Mouse (Mus musculus) hindbrain, embryonic 10.5 days (tissue): ENCODE results near the gene Bcas3. TPM values are rescaled to one million over a fixed set of nuclear protein-coding genes. Genes with fewer than 3 reads are reported as not detected.
A peak's percentile ranks its signal among the peaks of the same experiment; 100 is the strongest.
"Not testable (repeated sequence)": the region's sequence is repeated elsewhere in the genome, so short reads cannot be mapped to it uniquely, and the experiment has no call there.

Source experiments
- DNase-seq: peaks from one replicate; pipeline ENCODE4 v3.0.0-alpha.2; 2017; ENCODE audit warnings: low spot score
- H3K27ac ChIP-seq: fragments of 300-500 bp; sonication (generic); 2 replicates; pipeline ENCODE4 v1.5.1; 2016; ENCODE audit warnings: mild to moderate bottlenecking, moderate library complexity
- H3K27me3 ChIP-seq: fragments of 300-500 bp; sonication (generic); 2 replicates; pipeline ENCODE4 v1.6.1; 2016; ENCODE audit warnings: mild to moderate bottlenecking; ENCODE audit not compliant: poor library complexity, insufficient read depth, severe bottlenecking
- H3K36me3 ChIP-seq: fragments of 300-500 bp; sonication (generic); 2 replicates; pipeline ENCODE4 v1.6.1; 2016; ENCODE audit warnings: mild to moderate bottlenecking, moderate library complexity
- H3K4me1 ChIP-seq: fragments of 300-500 bp; sonication (generic); replicated peaks from 2 replicates; pipeline ENCODE4 v1.6.1; 2016; ENCODE audit warnings: mild to moderate bottlenecking
- H3K4me3 ChIP-seq: fragments of 300-500 bp; sonication (generic); 2 replicates; pipeline ENCODE4 v1.5.1; 2016; ENCODE audit warnings: mild to moderate bottlenecking, moderate library complexity
- H3K9me3 ChIP-seq: fragments of 300-500 bp; sonication (generic); 2 replicates; pipeline ENCODE4 v1.6.1; 2016; ENCODE audit warnings: mild to moderate bottlenecking, moderate library complexity
- WGBS: fragments of 180-500 bp; shearing (Covaris S2); methylation state at CpG from one replicate; pipeline ENCODE4 v1.1.7; 2016; 5-methylcytosine and 5-hydroxymethylcytosine counted together
- polyA plus RNA-seq: library from polyadenylated mRNA; unstranded; fragments of >200 nt; fragmentation: Nextera tagmentation; extraction: Ambion mirVana; gene quantifications from 2 replicates; pipeline ENCODE4 v1.2.1, GENCODE M21; 2016

Bcas3 gene
- polyA plus RNA-seq, 1 experiment from 2014 or later = 37.3 TPM

DNA sequence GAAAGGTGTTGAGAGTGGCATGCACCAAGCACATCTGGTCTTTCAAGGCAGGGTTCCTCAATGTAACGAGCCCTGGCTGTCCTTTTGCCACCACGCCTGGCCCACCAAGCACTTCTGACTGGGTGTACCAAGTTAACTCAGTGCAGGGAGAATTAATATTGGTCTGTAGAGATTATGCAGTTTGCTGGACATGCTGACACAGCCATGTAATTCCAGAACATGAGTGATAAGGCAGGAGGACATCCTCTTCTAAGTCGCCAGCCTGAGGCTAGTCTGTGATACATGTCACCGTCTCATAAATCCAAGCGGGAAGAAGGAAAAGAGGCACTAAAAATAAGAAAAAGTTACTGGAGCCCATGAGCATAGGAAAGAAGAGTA is 101.3 kb downstream of the Bcas3 start:
- Histone ChIP-seq H3K36me3 (no peaks in the 10 kb centered on the region), H3K4me3 (no peak overlapping the region), H3K9me3 (no peaks in the 10 kb centered on the region), H3K4me1 (no peaks in the 10 kb centered on the region), H3K27ac (no peak overlapping the region), H3K27me3 (no peaks in the 10 kb centered on the region)
- no peak for DNase-seq
- WGBS = 92% methylated on average over 5 of the region's 5 CpGs

DNA sequence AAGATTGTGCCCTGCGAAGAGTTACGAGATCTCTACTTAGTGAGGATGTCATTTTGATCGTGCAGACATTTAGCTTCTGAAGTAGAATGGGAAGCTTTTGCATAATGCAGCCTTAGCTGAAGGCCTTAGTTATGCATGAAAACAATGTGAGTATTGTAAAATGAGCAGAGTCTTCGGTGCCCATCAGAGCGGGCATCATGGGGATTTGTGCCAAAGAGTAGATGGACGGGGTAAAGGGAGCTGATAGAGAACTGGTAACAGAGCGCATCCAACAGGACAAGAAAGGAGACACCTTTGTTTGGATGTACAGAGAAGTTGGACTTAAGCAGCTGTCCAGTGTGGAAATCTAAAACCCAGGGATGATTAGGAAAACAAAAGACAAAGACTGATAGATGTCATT is 108.6 kb downstream of the Bcas3 start:
- Histone ChIP-seq H3K9me3 (no peaks in the 10 kb centered on the region), H3K4me1 (no peaks in the 10 kb centered on the region), H3K4me3 (no peak overlapping the region), H3K27me3 (no peaks in the 10 kb centered on the region), H3K36me3 (no peaks in the 10 kb centered on the region), H3K27ac (no peak overlapping the region)
- WGBS = 87% methylated on average over 7 of the region's 7 CpGs
- no peak for DNase-seq

DNA sequence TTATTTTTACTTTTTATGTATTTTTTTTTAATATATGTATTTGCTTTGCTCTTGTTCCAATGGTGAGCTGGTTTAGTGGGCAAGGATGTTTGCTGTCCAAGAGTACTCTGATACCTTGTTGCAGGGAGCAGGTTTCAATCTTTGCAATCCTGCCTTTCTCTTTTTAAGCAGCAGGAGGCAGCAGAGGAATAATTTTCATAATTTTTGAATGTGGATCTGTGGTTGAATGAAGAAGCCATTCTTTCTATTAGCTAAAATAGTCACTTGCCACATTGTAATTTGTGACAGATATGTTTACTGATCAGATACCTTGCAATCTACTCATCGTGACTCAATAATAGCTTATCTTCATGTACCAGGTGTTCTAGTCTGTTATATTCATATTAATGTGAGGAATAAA is 116.6 kb downstream of the Bcas3 start:
- 91% methylated on average over 1 of the region's 1 CpGs for WGBS
- Histone ChIP-seq H3K4me1 (peaks cover 28% of the 10 kb centered on the region; the same call in 1 of the 2 replicates), H3K36me3 (no peaks in the 10 kb centered on the region), H3K4me3 (no peak overlapping the region), H3K9me3 (no peaks in the 10 kb centered on the region), H3K27ac (no peak overlapping the region), H3K27me3 (no peaks in the 10 kb centered on the region; the same call in 1 of the 2 replicates)
- no peak for DNase-seq

- Histone ChIP-seq H3K36me3 (no peaks in the 10 kb centered on the region), H3K9me3 (no peaks in the 10 kb centered on the region), H3K4me1 (peaks cover 29% of the 10 kb centered on the region; the same call in 1 of the 2 replicates), H3K4me3 (no peak overlapping the region), H3K27ac (no peak overlapping the region), H3K27me3 (no peaks in the 10 kb centered on the region; the same call in 1 of the 2 replicates)
- WGBS = 37% methylated on average over 4 of the region's 4 CpGs
- no peak for DNase-seq
Measured at GRCm38 (mm10) chr11:85470508-85470907, 117.5 kb downstream of the Bcas3 start.

- Histone ChIP-seq H3K36me3 (no peaks in the 10 kb centered on the region), H3K4me3 (no peak overlapping the region), H3K27ac (0 out of 2 replicates have a peak overlapping the region, but pooled peaks have one; percentile 29), H3K9me3 (no peaks in the 10 kb centered on the region), H3K4me1 (peaks cover 29% of the 10 kb centered on the region; the same call in 1 of the 2 replicates), H3K27me3 (no peaks in the 10 kb centered on the region; the same call in 1 of the 2 replicates)
- 39% methylated on average over 12 of the region's 12 CpGs for WGBS
- DNase-seq = peak; percentile 32
Measured at GRCm38 (mm10) chr11:85474326-85474725, 121.4 kb downstream of the Bcas3 start.

- no peak overlapping the region for H3K4me3 ChIP-seq
- peak; percentile 30 for DNase-seq
- H3K36me3 ChIP-seq = no peaks in the 10 kb centered on the region
- no peaks in the 10 kb centered on the region for H3K9me3 ChIP-seq
- no peaks in the 10 kb centered on the region for H3K27me3 ChIP-seq
- WGBS = 63% methylated on average over 6 of the region's 6 CpGs
- H3K27ac ChIP-seq = no peak overlapping the region
- H3K4me1 ChIP-seq = 0 out of 2 replicates have a peak, but pooled peaks cover 2% of the 10 kb centered on the region
Measured at GRCm38 (mm10) chr11:85482737-85483467, 129.9 kb downstream of the Bcas3 start.

DNA sequence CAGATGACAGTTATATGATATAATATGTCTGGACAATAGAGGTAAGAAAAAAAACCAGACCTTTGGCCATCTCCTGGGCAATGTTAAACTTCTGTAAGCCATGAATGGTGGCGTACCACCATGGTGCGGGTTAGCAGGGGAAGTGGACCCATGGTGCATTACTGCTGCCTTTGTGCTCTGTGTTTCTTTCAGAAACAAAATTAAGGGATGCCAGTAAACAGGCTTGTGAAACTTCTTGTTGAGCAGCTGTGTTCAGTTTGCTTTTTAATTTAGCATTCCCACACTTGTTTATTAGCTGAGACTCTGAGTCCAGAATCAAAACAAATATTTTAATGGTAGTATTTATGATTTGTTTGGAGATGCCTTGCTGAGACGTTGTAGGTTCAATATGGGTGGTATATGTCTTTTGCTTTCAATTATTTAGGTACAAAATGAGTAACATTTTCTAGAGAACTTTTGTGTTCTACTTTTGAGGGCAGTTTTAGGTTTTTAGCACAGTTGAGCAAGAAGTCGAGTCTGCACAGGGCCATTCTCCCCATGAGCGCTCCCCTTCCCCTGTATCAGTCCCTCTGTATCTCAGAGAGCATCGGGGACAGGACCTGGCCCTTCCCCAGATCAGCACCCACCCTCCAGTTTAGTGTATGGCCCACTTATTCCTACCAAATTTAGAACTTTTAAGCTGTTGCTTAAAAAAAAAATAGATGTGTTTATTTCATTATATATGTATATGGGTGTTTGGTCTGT is 132.4 kb downstream of the Bcas3 start:
- Histone ChIP-seq H3K4me3 (no peak overlapping the region), H3K27ac (no peak overlapping the region), H3K27me3 (no peaks in the 10 kb centered on the region), H3K36me3 (no peaks in the 10 kb centered on the region), H3K9me3 (no peaks in the 10 kb centered on the region), H3K4me1 (0 out of 2 replicates have a peak, but pooled peaks cover 2% of the 10 kb centered on the region)
- no peak for DNase-seq
- 92% methylated on average over 6 of the region's 6 CpGs for WGBS

DNA sequence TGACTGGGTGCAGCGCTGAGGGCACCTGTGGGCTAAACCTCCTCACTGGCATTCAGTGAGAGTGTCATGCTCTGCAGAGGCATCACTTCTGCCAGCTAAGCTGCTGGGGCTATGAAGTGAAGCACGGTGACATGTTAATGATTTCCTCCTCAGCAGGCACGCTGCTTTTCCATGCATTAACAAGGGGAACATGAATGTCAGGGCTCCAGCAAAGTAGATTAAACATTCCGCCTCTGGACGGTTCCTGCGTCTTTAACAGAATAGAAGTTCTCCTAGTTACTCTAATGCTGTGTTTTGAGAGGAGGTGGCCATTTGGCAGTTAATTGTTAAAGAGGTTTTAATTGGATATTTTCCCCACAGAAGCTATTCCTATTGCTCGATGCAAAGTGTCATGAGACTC is 134.5 kb downstream of the Bcas3 start:
- 65% methylated on average over 7 of the region's 7 CpGs for WGBS
- Histone ChIP-seq H3K27me3 (no peaks in the 10 kb centered on the region), H3K27ac (no peak overlapping the region), H3K4me1 (0 out of 2 replicates have a peak, but pooled peaks cover 2% of the 10 kb centered on the region), H3K4me3 (no peak overlapping the region), H3K36me3 (no peaks in the 10 kb centered on the region), H3K9me3 (no peaks in the 10 kb centered on the region)
- no peak for DNase-seq

GRCm38 (mm10) chr11:85492231-85492630 is 139.3 kb downstream of the Bcas3 start:
- Histone ChIP-seq H3K9me3 (no peaks in the 10 kb centered on the region), H3K4me1 (0 out of 2 replicates have a peak, but pooled peaks cover 2% of the 10 kb centered on the region), H3K4me3 (no peak overlapping the region), H3K36me3 (no peaks in the 10 kb centered on the region), H3K27ac (no peak overlapping the region), H3K27me3 (no peaks in the 10 kb centered on the region)
- WGBS = 64% methylated on average over 12 of the region's 12 CpGs
- DNase-seq = no peak

GRCm38 (mm10) chr11:85492666-85493065 is 139.7 kb downstream of the Bcas3 start:
- H3K36me3 ChIP-seq = no peaks in the 10 kb centered on the region
- H3K4me1 ChIP-seq = no peaks in the 10 kb centered on the region
- no peaks in the 10 kb centered on the region for H3K9me3 ChIP-seq
- 85% methylated on average over 3 of the region's 3 CpGs for WGBS
- no peak overlapping the region for H3K4me3 ChIP-seq
- no peak overlapping the region for H3K27ac ChIP-seq
- H3K27me3 ChIP-seq = no peaks in the 10 kb centered on the region
- DNase-seq = no peak

DNA sequence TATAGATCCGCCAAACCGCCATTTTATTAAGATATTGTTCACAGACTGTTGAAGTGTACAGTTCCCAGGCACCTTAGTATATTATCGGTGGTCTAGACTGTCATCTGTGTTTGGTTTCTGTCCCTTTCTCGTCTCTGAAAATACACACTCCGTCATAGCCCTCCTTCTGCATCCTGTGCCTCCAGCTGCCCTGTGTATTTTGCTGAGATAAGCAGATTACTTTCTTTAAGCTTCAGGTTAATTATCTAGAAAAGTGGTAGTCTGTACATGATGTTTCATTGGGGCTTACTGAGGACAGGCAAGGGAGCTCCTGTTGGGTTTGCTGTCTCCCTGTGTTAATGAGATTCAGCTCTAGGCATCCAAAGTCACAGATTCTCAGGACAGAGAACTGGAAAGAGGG is 146.6 kb downstream of the Bcas3 start:
- no peaks in the 10 kb centered on the region for H3K9me3 ChIP-seq
- H3K27me3 ChIP-seq = no peaks in the 10 kb centered on the region
- no peak overlapping the region for H3K4me3 ChIP-seq
- no peak overlapping the region for H3K27ac ChIP-seq
- no peaks in the 10 kb centered on the region for H3K36me3 ChIP-seq
- DNase-seq = no peak
- WGBS = 85% methylated on average over 5 of the region's 5 CpGs
- no peaks in the 10 kb centered on the region for H3K4me1 ChIP-seq

GRCm38 (mm10) chr11:85502031-85502430 is 149.1 kb downstream of the Bcas3 start:
- H3K36me3 ChIP-seq = no peaks in the 10 kb centered on the region
- WGBS = 75% methylated on average over 3 of the region's 3 CpGs
- H3K27ac ChIP-seq = no peak overlapping the region
- no peak overlapping the region for H3K4me3 ChIP-seq
- no peaks in the 10 kb centered on the region for H3K9me3 ChIP-seq
- no peak for DNase-seq
- H3K4me1 ChIP-seq = no peaks in the 10 kb centered on the region
- no peaks in the 10 kb centered on the region for H3K27me3 ChIP-seq

DNA sequence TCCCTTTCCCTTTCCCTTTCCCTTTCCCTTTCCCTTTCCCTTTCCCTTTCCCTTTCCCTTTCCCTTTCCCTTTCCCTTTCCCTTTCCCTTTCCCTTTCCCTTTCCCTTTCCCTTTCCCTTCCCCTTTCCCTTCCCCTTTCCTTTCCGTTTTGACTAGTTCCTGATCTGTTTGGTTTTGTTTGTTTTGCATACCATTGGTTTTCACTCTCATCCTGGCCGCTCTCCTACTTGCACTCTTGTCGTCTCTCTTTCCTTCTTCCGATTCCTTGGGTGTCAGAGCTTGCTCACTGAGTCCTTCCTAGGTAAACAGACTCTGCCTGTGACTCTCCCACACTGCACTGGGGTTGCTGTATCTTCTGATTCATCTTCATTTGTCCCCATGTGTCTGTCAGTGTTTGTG is 151.8 kb downstream of the Bcas3 start:
- not testable (repeated sequence) for H3K27ac ChIP-seq, H3K27me3 ChIP-seq, H3K36me3 ChIP-seq, H3K4me3 ChIP-seq, H3K4me1 ChIP-seq, H3K9me3 ChIP-seq, DNase-seq
- WGBS = 55% methylated on average over 4 of the region's 4 CpGs
